11 mouse cellular contexts compared by ENCODE assay signal in the genomic region with DNA sequence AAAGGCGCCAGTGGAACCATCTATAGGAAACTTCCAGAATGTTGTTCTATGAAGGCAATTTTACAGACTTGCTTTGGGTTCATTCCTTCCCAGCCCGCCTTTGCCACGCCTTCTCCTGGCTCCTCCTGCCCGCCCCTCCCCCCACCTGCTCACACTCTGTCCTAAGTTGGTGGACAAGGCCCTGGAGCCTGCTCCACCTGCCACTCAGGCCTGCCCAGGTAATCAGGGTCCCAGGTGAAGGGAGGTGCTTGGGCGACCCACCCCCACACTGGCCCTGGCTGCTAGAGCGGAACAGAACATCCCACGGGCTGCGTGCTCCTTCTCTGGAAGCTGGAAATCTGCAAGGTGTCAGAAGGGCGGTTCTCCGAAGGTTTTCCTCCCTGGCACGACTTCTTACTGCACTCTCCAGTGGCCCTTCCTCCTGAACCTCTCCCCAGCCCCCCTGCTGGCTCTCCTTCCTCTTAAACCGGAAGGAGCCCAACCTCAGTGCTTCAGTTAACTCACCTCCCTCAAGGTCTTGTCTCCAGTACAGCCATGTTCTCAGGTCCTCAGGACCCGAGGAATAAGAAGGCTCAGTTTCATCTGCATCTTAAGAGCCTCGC. TPM values are rescaled to one million over a fixed set of nuclear protein-coding genes. Genes with fewer than 3 reads are reported as not detected.
DNase-seq lines count a peak whose midpoint lies in the region; ATAC-seq and TF ChIP-seq lines count a peak whose summit lies in the region.
"Had no signal": no experiment of that assay in that cellular context is flagged by ENCODE, and none has a peak within 500 bp of the region (broad histone marks: within the 10 kb centered on the region; RNA-seq: fewer than 3 reads in every experiment).

No protein-coding gene starts in this region.

- no peaks in the 10 kb centered on the region; the same call in 1 of the 2 replicates for H3K4me1 ChIP-seq in intestine, postnatal 0 days (replicated peaks; ENCODE audit: control insufficient read depth, insufficient read depth, low read length)
- H3K4me1 ChIP-seq in liver, embryonic 11.5 days (replicated peaks; ENCODE audit: control insufficient read depth, insufficient read depth, low read length) = peaks cover 4% of the 10 kb centered on the region; the same call in 1 of the 2 replicates
- H3K4me1 ChIP-seq in forebrain, embryonic 14.5 days (ENCODE audit: control insufficient read depth, insufficient read depth, low read length) = no peaks in the 10 kb centered on the region
- H3K4me1 ChIP-seq: hindbrain, embryonic 13.5 days; neural tube, embryonic 12.5 days had no signal

- H3K9ac ChIP-seq in intestine, postnatal 0 days (ENCODE audit: low read depth, low read length) = no peak overlapping the region
- H3K9ac ChIP-seq in liver, embryonic 11.5 days (ENCODE audit: low read depth, low read length) = no peak overlapping the region
- no peak overlapping the region for H3K9ac ChIP-seq in forebrain, embryonic 14.5 days (ENCODE audit: low read length)
- H3K9ac ChIP-seq: hindbrain, embryonic 13.5 days; liver, embryonic 14.5 days; neural tube, embryonic 12.5 days had no signal

- no peaks in the 10 kb centered on the region for H3K9me3 ChIP-seq in intestine, postnatal 0 days (ENCODE audit: control insufficient read depth)
- no peaks in the 10 kb centered on the region for H3K9me3 ChIP-seq in liver, embryonic 11.5 days (ENCODE audit: control insufficient read depth, low read length)
- no peaks in the 10 kb centered on the region for H3K9me3 ChIP-seq in forebrain, embryonic 14.5 days (replicated peaks; ENCODE audit: control insufficient read depth, low read length)
- H3K9me3 ChIP-seq: neural tube, embryonic 12.5 days had no signal

- peak; percentile 13 for DNase-seq in ovary, postnatal 36 days (ENCODE audit: low spot score)
- DNase-seq in ovary, postnatal 10 days (ENCODE audit: low spot score) = no peak
- DNase-seq in liver, embryonic 11.5 days (ENCODE audit: low spot score) = no peak
- DNase-seq in testis, postnatal 10 days (ENCODE audit: low spot score) = peak; percentile 54
- DNase-seq in thymus, postnatal 25 days = no peak
- DNase-seq in cerebellum, adult 9-10 months = no peak
- DNase-seq in forebrain, embryonic 14.5 days (ENCODE audit: low spot score) = no peak

- WGBS in intestine, postnatal 0 days = 31% methylated on average over 14 of the region's 14 CpGs
- WGBS in liver, embryonic 11.5 days = 31% methylated on average over 14 of the region's 14 CpGs
- 40% methylated on average over 14 of the region's 14 CpGs for WGBS in forebrain, embryonic 14.5 days

- TF ChIP-seq CTCF in intestine, postnatal 0 days (IDR thresholded peaks at IDR 0.05; ENCODE audit: low read depth) = no peak

- peak; percentile 11; the same call in 1 of the 2 replicates for ATAC-seq in intestine, postnatal 0 days
- ATAC-seq in liver, embryonic 11.5 days (replicated peaks; ENCODE audit: low FRiP score) = no peak
- no peak for ATAC-seq in forebrain, embryonic 14.5 days

- H3K4me2 ChIP-seq in intestine, postnatal 0 days (replicated peaks; ENCODE audit: low read depth) = peak overlapping the region; percentile 21; the same call in 1 of the 2 replicates
- H3K4me2 ChIP-seq in liver, embryonic 11.5 days = 0 out of 2 replicates have a peak overlapping the region, but pooled peaks have one; percentile 12
- no peak overlapping the region for H3K4me2 ChIP-seq in forebrain, embryonic 14.5 days (ENCODE audit: low read length)
- H3K4me2 ChIP-seq: hindbrain, embryonic 13.5 days; neural tube, embryonic 12.5 days had no signal

- no peak overlapping the region for H3K4me3 ChIP-seq in intestine, postnatal 0 days (ENCODE audit: low read depth, low read length)
- H3K4me3 ChIP-seq in liver, embryonic 11.5 days (ENCODE audit: low read depth, low read length) = no peak overlapping the region
- no peak overlapping the region for H3K4me3 ChIP-seq in forebrain, embryonic 14.5 days (ENCODE audit: low read depth, low read length)
- H3K4me3 ChIP-seq: hindbrain, embryonic 13.5 days; neural tube, embryonic 12.5 days had no signal

- H3K27me3 ChIP-seq in intestine, postnatal 0 days (replicated peaks; ENCODE audit: control insufficient read depth, insufficient read depth, low read length) = no peaks in the 10 kb centered on the region
- no peaks in the 10 kb centered on the region for H3K27me3 ChIP-seq in liver, embryonic 11.5 days (replicated peaks; ENCODE audit: control insufficient read depth, insufficient read depth, low read length)
- H3K27me3 ChIP-seq in forebrain, embryonic 14.5 days (replicated peaks; ENCODE audit: control insufficient read depth, insufficient read depth, low read length) = no peaks in the 10 kb centered on the region
- H3K27me3 ChIP-seq: hindbrain, embryonic 13.5 days; neural tube, embryonic 12.5 days had no signal

- no peak overlapping the region; the same call in 1 of the 2 replicates for H3K27ac ChIP-seq in intestine, postnatal 0 days (ENCODE audit: low read depth, low read length)
- H3K27ac ChIP-seq in liver, embryonic 11.5 days (ENCODE audit: low read depth, low read length) = no peak overlapping the region
- no peak overlapping the region for H3K27ac ChIP-seq in forebrain, embryonic 14.5 days (ENCODE audit: low read depth, low read length)
- H3K27ac ChIP-seq: hindbrain, embryonic 13.5 days; liver, embryonic 14.5 days; neural tube, embryonic 12.5 days had no signal

- no peaks in the 10 kb centered on the region for H3K36me3 ChIP-seq in intestine, postnatal 0 days (ENCODE audit: control insufficient read depth, insufficient read depth)
- no peaks in the 10 kb centered on the region for H3K36me3 ChIP-seq in liver, embryonic 11.5 days (ENCODE audit: control insufficient read depth, insufficient read depth, low read length)
- no peaks in the 10 kb centered on the region for H3K36me3 ChIP-seq in forebrain, embryonic 14.5 days (ENCODE audit: control insufficient read depth, insufficient read depth, low read length)
- H3K36me3 ChIP-seq: hindbrain, embryonic 13.5 days; neural tube, embryonic 12.5 days had no signal

RNA-seq across cellular contexts. Expression of a gene that starts 18.7 kb away (rescaled TPM):
- 263 and 296 TPM in 2 replicates for polyA plus RNA-seq in intestine, postnatal 0 days (2015; fragmentation: Nextera tagmentation; extraction: Ambion mirVana)
- polyA plus RNA-seq in liver, embryonic 11.5 days (2014; fragmentation: Nextera tagmentation; extraction: Ambion mirVana) = 13.9 and 14.1 TPM in 2 replicates
- polyA plus RNA-seq in forebrain, embryonic 14.5 days (2014; fragmentation: Nextera tagmentation; extraction: Ambion mirVana) = 4.0 and 5.9 TPM in 2 replicates

RNA-seq across cellular contexts. Expression of a gene that starts 43.8 kb away (rescaled TPM):
- 14.0 and 15.8 TPM in 2 replicates for polyA plus RNA-seq in intestine, postnatal 0 days (2015; fragmentation: Nextera tagmentation; extraction: Ambion mirVana)
- polyA plus RNA-seq in liver, embryonic 11.5 days (2014; fragmentation: Nextera tagmentation; extraction: Ambion mirVana) = 3.2 and 3.9 TPM in 2 replicates
- 17.0 and 20.4 TPM in 2 replicates for polyA plus RNA-seq in forebrain, embryonic 14.5 days (2014; fragmentation: Nextera tagmentation; extraction: Ambion mirVana)

RNA-seq across cellular contexts. Expression of a gene that starts 53.1 kb away (rescaled TPM):
- polyA plus RNA-seq in intestine, postnatal 0 days (2015; fragmentation: Nextera tagmentation; extraction: Ambion mirVana) = 492 and 500 TPM in 2 replicates
- polyA plus RNA-seq in liver, embryonic 11.5 days (2014; fragmentation: Nextera tagmentation; extraction: Ambion mirVana) = 430 and 458 TPM in 2 replicates
- polyA plus RNA-seq in forebrain, embryonic 14.5 days (2014; fragmentation: Nextera tagmentation; extraction: Ambion mirVana) = 513 and 580 TPM in 2 replicates

Comparison
In these comparisons a context has a peak if more than half of its experiments do, and no peak if none do; other contexts are left out.
1. DNase-seq: peak in ovary, postnatal 36 days (single experiment) and testis, postnatal 10 days (single experiment); none in ovary, postnatal 10 days (single experiment), liver, embryonic 11.5 days (single experiment), thymus, postnatal 25 days (single experiment), cerebellum, adult 9-10 months (single experiment) and forebrain, embryonic 14.5 days (single experiment).
2. RNA of a gene that starts 18.7 kb away (polyA plus RNA-seq): 263 to 296 TPM in intestine, postnatal 0 days; 13.9 to 14.1 TPM in liver, embryonic 11.5 days and 4.0 to 5.9 TPM in forebrain, embryonic 14.5 days; every median in the first group is over 10 times any median in the second.